Mouse (Mus musculus) forebrain, postnatal 0 days (tissue): ENCODE results near the gene Fam47e. TPM values are rescaled to one million over a fixed set of nuclear protein-coding genes. Genes with fewer than 3 reads are reported as not detected.
"Not testable (repeated sequence)": the region's sequence is repeated elsewhere in the genome, so short reads cannot be mapped to it uniquely, and the experiment has no call there.

Experiments
- ATAC-seq: fragments of 200-750 bp; cut with Nextera tagmentation; 2 replicates; pipeline ENCODE4 v1.8.0; 2017; ENCODE audit warnings: mild to moderate bottlenecking, moderate library complexity
- DNase-seq: peaks from one replicate; pipeline ENCODE4 v3.0.0-alpha.2; 2015
- H3K27ac ChIP-seq: fragments of 300-500 bp; sonication (generic); 2 replicates; pipeline ENCODE4 v1.5.1; 2014; ENCODE audit warnings: low read depth, mild to moderate bottlenecking, antibody characterized with exemption, low read length, moderate library complexity, mixed read lengths
- H3K27me3 ChIP-seq: fragments of 300-500 bp; sonication (generic); 2 replicates; pipeline ENCODE4 v1.6.1; 2014; ENCODE audit warnings: mild to moderate bottlenecking, low read length, mixed read lengths; ENCODE audit not compliant: insufficient read depth
- H3K36me3 ChIP-seq: fragments of 300-500 bp; sonication (generic); 2 replicates; pipeline ENCODE4 v1.6.1; 2014; ENCODE audit warnings: mild to moderate bottlenecking, moderate library complexity; ENCODE audit not compliant: insufficient read depth
- H3K4me1 ChIP-seq: fragments of 300-500 bp; sonication (generic); 2 replicates; pipeline ENCODE4 v1.6.1; 2014; ENCODE audit warnings: antibody characterized with exemption; ENCODE audit not compliant: insufficient read depth
- H3K4me2 ChIP-seq: fragments of 300-500 bp; sonication (generic); 2 replicates; pipeline ENCODE4 v1.6.1; 2014; ENCODE audit warnings: low read depth, mild to moderate bottlenecking, moderate library complexity
- H3K4me3 ChIP-seq: fragments of 300-500 bp; sonication (generic); 2 replicates; pipeline ENCODE4 v1.5.1; 2014; ENCODE audit warnings: low read depth, low read length, mixed read lengths
- H3K9ac ChIP-seq: fragments of 300-500 bp; sonication (generic); 2 replicates; pipeline ENCODE4 v1.6.1; 2014; ENCODE audit warnings: mild to moderate bottlenecking
- H3K9me3 ChIP-seq: fragments of 300-500 bp; sonication (generic); 2 replicates; pipeline ENCODE4 v1.6.1; 2016; ENCODE audit warnings: low read length
- CTCF ChIP-seq: sonication (generic); IDR thresholded peaks from 2 replicates; pipeline ENCODE4 v1.5.1; 2016; ENCODE audit warnings: antibody characterized with exemption, control low read depth, low read depth
- WGBS: fragments of 180-500 bp; shearing (Covaris S2); extraction: QIAGEN DNeasy Blood & Tissue Kit; methylation state at CpG from one replicate; pipeline ENCODE4 v1.1.7; 2014; 5-methylcytosine and 5-hydroxymethylcytosine counted together
- polyA plus RNA-seq: library from polyadenylated mRNA; unstranded; fragments of >200 nt; fragmentation: Nextera tagmentation; extraction: Ambion mirVana; gene quantifications from 2 replicates; pipeline ENCODE4 v1.2.1, GENCODE M21; 2015
- total RNA-seq: library from RNA; depleted of rRNA; stranded (reverse); fragments of >200 nt; gene quantifications from 2 replicates; pipeline ENCODE4 v1.2.3, GENCODE M21; 2014; rRNA removed

The Fam47e gene
- total RNA-seq (0.81 and 1.8 TPM in 2 replicates), polyA plus RNA-seq (2.0 and 3.1 TPM in 2 replicates)

GRCm38 (mm10) chr5:92554891-92555511, at the start of gene Fam47e:
TSS of gene Fam47e (plus strand) at chr5:92555069.
- no peak within 1 kb of the TSS for H3K4me2 ChIP-seq
- no peak within 1 kb of the TSS for H3K27ac ChIP-seq
- DNase-seq = peak; percentile 35
- no peak within 1 kb of the TSS for H3K4me3 ChIP-seq
- no peaks in the 10 kb centered on the region for H3K36me3 ChIP-seq
- H3K4me1 ChIP-seq = no peaks in the 10 kb centered on the region
- peak; percentile 84 for ATAC-seq
- 60% methylated on average over 16 of the region's 16 CpGs for WGBS
- H3K27me3 ChIP-seq = no peaks in the 10 kb centered on the region
- TF ChIP-seq CTCF = no peak
- H3K9me3 ChIP-seq = no peaks in the 10 kb centered on the region
- H3K9ac ChIP-seq = no peak within 1 kb of the TSS

- Histone ChIP-seq H3K36me3 (no peaks in the 10 kb centered on the region), H3K4me1 (peaks cover 15% of the 10 kb centered on the region; the same call in 1 of the 2 replicates), H3K27ac (peak overlapping the region; percentile 97), H3K9me3 (no peaks in the 10 kb centered on the region), H3K27me3 (no peaks in the 10 kb centered on the region), H3K9ac (peak overlapping the region; percentile 93), H3K4me3 (peak overlapping the region; percentile 84), H3K4me2 (peak overlapping the region; percentile 66)
- DNase-seq (peak; percentile 96), ATAC-seq (peak; percentile 97)
- WGBS = 1% methylated on average over 48 of the region's 48 CpGs
- TF ChIP-seq CTCF = peak; percentile 81
Measured at GRCm38 (mm10) chr5:92505402-92505865, 49.4 kb upstream of the Fam47e start.

GRCm38 (mm10) chr5:92506301-92506729, 48.6 kb upstream of the Fam47e start:
- Histone ChIP-seq H3K9ac (0 out of 2 replicates have a peak overlapping the region, but pooled peaks have one; percentile 93), H3K36me3 (no peaks in the 10 kb centered on the region), H3K4me1 (peaks cover 15% of the 10 kb centered on the region; the same call in 1 of the 2 replicates), H3K4me2 (peak overlapping the region; percentile 66), H3K27ac (peak overlapping the region; percentile 97), H3K27me3 (no peaks in the 10 kb centered on the region), H3K9me3 (no peaks in the 10 kb centered on the region), H3K4me3 (peak overlapping the region; percentile 84)
- DNase-seq (peak; percentile 48), ATAC-seq (no peak)
- TF ChIP-seq CTCF = peak; percentile 50
- 26% methylated on average over 4 of the region's 4 CpGs for WGBS

- Histone ChIP-seq H3K36me3 (no peaks in the 10 kb centered on the region), H3K27ac (peak within 1 kb of the TSS; percentile 97), H3K4me1 (peaks cover 15% of the 10 kb centered on the region; the same call in 1 of the 2 replicates), H3K4me2 (peak within 1 kb of the TSS; percentile 66), H3K27me3 (no peaks in the 10 kb centered on the region), H3K4me3 (peak within 1 kb of the TSS; percentile 84), H3K9ac (peak within 1 kb of the TSS; percentile 93), H3K9me3 (no peaks in the 10 kb centered on the region)
- DNase-seq (no peak), ATAC-seq (no peak)
- TF ChIP-seq CTCF = no peak
Measured at GRCm38 (mm10) chr5:92506733-92507132, 48.1 kb upstream of the Fam47e start, which contains the start of gene Scarb2. TSS of gene Scarb2 (minus strand) at chr5:92506833.

- DNase-seq (no peak), ATAC-seq (no peak)
- 91% methylated on average over 5 of the region's 5 CpGs for WGBS
- TF ChIP-seq CTCF = no peak
- no peaks in the 10 kb centered on the region for H3K27me3 ChIP-seq
- H3K36me3 ChIP-seq = no peaks in the 10 kb centered on the region
- H3K4me2 ChIP-seq = no peak overlapping the region
- no peak overlapping the region for H3K27ac ChIP-seq
- H3K4me1 ChIP-seq = peaks cover 7% of the 10 kb centered on the region; the same call in 1 of the 2 replicates
- H3K4me3 ChIP-seq = no peak overlapping the region
- H3K9ac ChIP-seq = no peak overlapping the region
- H3K9me3 ChIP-seq = no peaks in the 10 kb centered on the region
Measured at GRCm38 (mm10) chr5:92508853-92509252, 46.0 kb upstream of the Fam47e start.

GRCm38 (mm10) chr5:92511256-92511655, 43.6 kb upstream of the Fam47e start:
- ATAC-seq (no peak), DNase-seq (no peak)
- Histone ChIP-seq H3K9me3 (no peaks in the 10 kb centered on the region), H3K27me3 (no peaks in the 10 kb centered on the region), H3K36me3 (no peaks in the 10 kb centered on the region), H3K27ac (no peak overlapping the region), H3K9ac (no peak overlapping the region), H3K4me2 (no peak overlapping the region), H3K4me1 (peaks cover 2% of the 10 kb centered on the region; the same call in 1 of the 2 replicates), H3K4me3 (no peak overlapping the region)
- no peak for TF ChIP-seq CTCF

- Histone ChIP-seq H3K4me1 (no peaks in the 10 kb centered on the region), H3K27me3 (no peaks in the 10 kb centered on the region), H3K9me3 (no peaks in the 10 kb centered on the region), H3K4me3 (no peak overlapping the region), H3K36me3 (no peaks in the 10 kb centered on the region), H3K4me2 (no peak overlapping the region), H3K27ac (no peak overlapping the region), H3K9ac (no peak overlapping the region)
- no peak for DNase-seq
- 92% methylated on average over 5 of the region's 5 CpGs for WGBS
- TF ChIP-seq CTCF = no peak
- ATAC-seq = no peak
Measured at GRCm38 (mm10) chr5:92512066-92512465, 42.8 kb upstream of the Fam47e start.

- not testable (repeated sequence) for DNase-seq, H3K4me3 ChIP-seq, H3K9ac ChIP-seq, H3K9me3 ChIP-seq, H3K4me2 ChIP-seq, H3K4me1 ChIP-seq, H3K36me3 ChIP-seq, ATAC-seq, H3K27me3 ChIP-seq, H3K27ac ChIP-seq
- WGBS = 80% methylated on average over 2 of the region's 2 CpGs
Measured at GRCm38 (mm10) chr5:92521131-92521530, 33.7 kb upstream of the Fam47e start.
